Mouse (Mus musculus) CH12.LX (cell line): ENCODE measurements around the gene Olfr776. TPM values are rescaled to one million over a fixed set of nuclear protein-coding genes. Genes with fewer than 3 reads are reported as not detected.

Source experiments
- DNase-seq: peaks from one replicate; pipeline ENCODE4 v3.0.0-alpha.2; 2013; ENCODE audit errors: extremely low read depth
- H3K27ac ChIP-seq: 2 replicates; pipeline ENCODE4 v1.5.1; 2012; ENCODE audit warnings: low read depth, mild to moderate bottlenecking, control low read depth, moderate library complexity; ENCODE audit not compliant: insufficient read depth
- H3K27me3 ChIP-seq: replicated peaks from 2 replicates; pipeline ENCODE3; 2012; ENCODE audit warnings: inconsistent platforms
- H3K36me3 ChIP-seq, 2 experiments: replicated peaks in 1 of 2; 2 replicates each; pipeline versions ENCODE3 to v1.6.1; 2012; ENCODE audit warnings: inconsistent platforms in 1 of 2, low read length in 1 of 2, mild to moderate bottlenecking in 1 of 2, mixed read lengths in 1 of 2, moderate library complexity in 1 of 2; ENCODE audit not compliant: control insufficient read depth in 1 of 2, insufficient read depth in 1 of 2
- H3K4me1 ChIP-seq, 2 experiments: 2 replicates each; pipeline ENCODE4 v1.6.1; 2012; ENCODE audit warnings: inconsistent platforms in 1 of 2, moderate library complexity in 1 of 2; ENCODE audit not compliant: insufficient read depth in 2 of 2, control insufficient read depth in 1 of 2
- H3K4me2 ChIP-seq: 2 replicates; pipeline ENCODE4 v1.6.1; 2012; ENCODE audit warnings: low read depth, mild to moderate bottlenecking, control low read depth; ENCODE audit not compliant: poor library complexity, insufficient read depth, severe bottlenecking
- H3K4me3 ChIP-seq, 3 experiments: fragments of 150-350 bp in 1 of 3; sonication (generic) in 1 of 3; replicated peaks in 1 of 3; 2 replicates each; pipeline versions ENCODE3 to v1.5.1; 2011 to 2012; ENCODE audit warnings: low read depth in 2 of 3, low read length in 2 of 3, mild to moderate bottlenecking in 2 of 3, moderate library complexity in 2 of 3, control low read depth in 1 of 3, improper control_type of control experiment in 1 of 3, inconsistent platforms in 1 of 3, mixed read lengths in 1 of 3; ENCODE audit not compliant: poor library complexity in 1 of 3
- H3K79me2 ChIP-seq: replicated peaks from 2 replicates; pipeline ENCODE4 v1.6.1; 2012; ENCODE audit warnings: mild to moderate bottlenecking, moderate library complexity; ENCODE audit not compliant: control insufficient read depth, poor library complexity, insufficient read depth, severe bottlenecking; ENCODE audit errors: extremely low read depth
- H3K9ac ChIP-seq: 2 replicates; pipeline ENCODE4 v1.6.1; 2012; ENCODE audit warnings: low read depth, mild to moderate bottlenecking, control low read depth, moderate library complexity; ENCODE audit not compliant: insufficient read depth
- H3K9me3 ChIP-seq: replicated peaks from 2 replicates; pipeline ENCODE3; 2012; ENCODE audit warnings: low read length, inconsistent platforms, mixed read lengths
- BHLHE40 ChIP-seq: IDR thresholded peaks from 2 replicates; pipeline ENCODE4 v1.6.1; 2011; ENCODE audit warnings: mild to moderate bottlenecking, low read depth, low read length, improper control_type of control experiment
- CHD2 ChIP-seq: IDR thresholded peaks from 2 replicates; pipeline ENCODE4 v1.6.1; 2011; ENCODE audit warnings: low read length, improper control_type of control experiment
- E2F4 ChIP-seq: IDR thresholded peaks from 2 replicates; pipeline ENCODE4 v1.6.1; 2011; ENCODE audit warnings: low read depth, low read length, improper control_type of control experiment; ENCODE audit not compliant: insufficient replicate concordance
- EP300 ChIP-seq: IDR thresholded peaks from 2 replicates; pipeline ENCODE4 v1.6.1; 2011; ENCODE audit warnings: low read length, improper control_type of control experiment
- ETS1 ChIP-seq: conservative IDR thresholded peaks from 2 replicates; pipeline ENCODE4 v1.6.1; 2012; ENCODE audit warnings: low read depth, mild to moderate bottlenecking, inconsistent platforms, low read length, improper control_type of control experiment, moderate library complexity
- GABPA ChIP-seq: IDR thresholded peaks from 2 replicates; pipeline ENCODE4 v1.6.1; 2012; ENCODE audit warnings: low read depth, low read length, improper control_type of control experiment, inconsistent platforms; ENCODE audit not compliant: insufficient replicate concordance
- IRF4 ChIP-seq: IDR thresholded peaks from 2 replicates; pipeline ENCODE4 v1.6.1; 2014; ENCODE audit warnings: low read depth, mild to moderate bottlenecking, inconsistent platforms, low read length, improper control_type of control experiment
- JUN ChIP-seq: IDR thresholded peaks from 2 replicates; pipeline ENCODE4 v1.6.1; 2011; ENCODE audit warnings: low read depth, mild to moderate bottlenecking, low read length, improper control_type of control experiment, moderate library complexity; ENCODE audit not compliant: insufficient read depth
- KAT2A ChIP-seq: IDR thresholded peaks from 2 replicates; pipeline ENCODE4 v1.6.1; 2012; ENCODE audit warnings: low read length, improper control_type of control experiment, inconsistent platforms; ENCODE audit not compliant: insufficient replicate concordance
- MAX ChIP-seq: IDR thresholded peaks from 2 replicates; pipeline ENCODE4 v1.6.1; 2011; ENCODE audit warnings: low read length, improper control_type of control experiment
- MAZ ChIP-seq: IDR thresholded peaks from 2 replicates; pipeline ENCODE4 v1.6.1; 2012; ENCODE audit warnings: low read depth, mild to moderate bottlenecking, inconsistent platforms, low read length, improper control_type of control experiment, moderate library complexity
- MEF2A ChIP-seq: IDR thresholded peaks from 2 replicates; pipeline ENCODE4 v1.6.1; 2014; ENCODE audit warnings: low read depth, mild to moderate bottlenecking, inconsistent platforms, low read length, improper control_type of control experiment, borderline replicate concordance
- NRF1 ChIP-seq: IDR thresholded peaks from 2 replicates; pipeline ENCODE4 v1.6.1; 2014; ENCODE audit warnings: low read depth, mild to moderate bottlenecking, inconsistent platforms, low read length, improper control_type of control experiment, moderate library complexity
- PAX5 ChIP-seq: IDR thresholded peaks from 2 replicates; pipeline ENCODE4 v1.6.1; 2012; ENCODE audit warnings: low read length, inconsistent platforms, mixed read lengths
- POLR2AphosphoS2 ChIP-seq: IDR thresholded peaks from 2 replicates; pipeline ENCODE4 v1.6.1; 2011; ENCODE audit warnings: low read depth, low read length, improper control_type of control experiment
- RAD21 ChIP-seq: IDR thresholded peaks from 2 replicates; pipeline ENCODE4 v1.6.1; 2011; ENCODE audit warnings: low read depth, mild to moderate bottlenecking, low read length, improper control_type of control experiment, moderate library complexity
- RCOR1 ChIP-seq: conservative IDR thresholded peaks from 2 replicates; pipeline ENCODE4 v1.6.1; 2012; ENCODE audit warnings: low read depth, mild to moderate bottlenecking, inconsistent platforms, low read length, improper control_type of control experiment
- SIN3A ChIP-seq: IDR thresholded peaks from 2 replicates; pipeline ENCODE4 v1.6.1; 2012; ENCODE audit warnings: low read length, improper control_type of control experiment, inconsistent platforms
- SMC3 ChIP-seq: IDR thresholded peaks from 2 replicates; pipeline ENCODE4 v1.6.1; 2011; ENCODE audit warnings: low read depth, low read length, improper control_type of control experiment
- TBP ChIP-seq: conservative IDR thresholded peaks from 2 replicates; pipeline ENCODE4 v1.6.1; 2011; ENCODE audit warnings: low read depth, low read length, improper control_type of control experiment
- TCF12 ChIP-seq: IDR thresholded peaks from 2 replicates; pipeline ENCODE4 v1.6.1; 2014; ENCODE audit warnings: low read depth, mild to moderate bottlenecking, inconsistent platforms, low read length, improper control_type of control experiment
- USF1 ChIP-seq: IDR thresholded peaks from 2 replicates; pipeline ENCODE4 v1.6.1; 2014; ENCODE audit warnings: low read depth, mild to moderate bottlenecking, inconsistent platforms, low read length, improper control_type of control experiment
- USF2 ChIP-seq: conservative IDR thresholded peaks from 2 replicates; pipeline ENCODE4 v1.6.1; 2011; ENCODE audit warnings: low read depth, low read length, improper control_type of control experiment
- ZC3H11A ChIP-seq: IDR thresholded peaks from 2 replicates; pipeline ENCODE4 v1.6.1; 2012; ENCODE audit warnings: low read depth, mild to moderate bottlenecking, inconsistent platforms, low read length, improper control_type of control experiment
- ZKSCAN1 ChIP-seq: IDR thresholded peaks from 2 replicates; pipeline ENCODE4 v1.6.1; 2012; ENCODE audit warnings: low read depth, inconsistent platforms, low read length, improper control_type of control experiment, borderline replicate concordance
- ZNF384 ChIP-seq: IDR thresholded peaks from 2 replicates; pipeline ENCODE4 v1.6.1; 2012; ENCODE audit warnings: low read depth, low read length, improper control_type of control experiment, inconsistent platforms
- dilution Hi-C: fragments of 300-500 bp; cut with MboI; formaldehyde crosslinking; loops from 2 replicates; pipeline ENCODE4 v1.14.3; 2020; ENCODE audit warnings: low sequenced_read_pairs; ENCODE audit not compliant: extremely low pct_unique_long_range_greater_than_20kb, extremely low pct_ligation_motif_present
- in situ Hi-C: fragments of 300-500 bp; cut with MboI; formaldehyde crosslinking; loops from 3 replicates; pipeline ENCODE4 v1.14.3; 2019; ENCODE audit warnings: low sequenced_read_pairs, low pct_ligation_motif_present, low pct_unique_long_range_greater_than_20kb, mixed read lengths
- polyA plus RNA-seq: library from polyadenylated mRNA; unstranded; fragments of >175 nt; gene quantifications from 2 replicates; pipeline ENCODE4 v1.2.1, GENCODE M21; 2012; ENCODE audit warnings: low read depth; ENCODE audit not compliant: insufficient read length
- total RNA-seq, 2 experiments: library from RNA; depleted of rRNA; stranded (reverse); fragments of 300-350 nt in 1 of 2; fragments of >200 nt in 1 of 2; gene quantifications; 2 replicates each; pipeline ENCODE4 v1.2.3; 2012 to 2014

Olfr776 gene
- total and polyA plus RNA-seq, 3 experiments, result not detected

DNA sequence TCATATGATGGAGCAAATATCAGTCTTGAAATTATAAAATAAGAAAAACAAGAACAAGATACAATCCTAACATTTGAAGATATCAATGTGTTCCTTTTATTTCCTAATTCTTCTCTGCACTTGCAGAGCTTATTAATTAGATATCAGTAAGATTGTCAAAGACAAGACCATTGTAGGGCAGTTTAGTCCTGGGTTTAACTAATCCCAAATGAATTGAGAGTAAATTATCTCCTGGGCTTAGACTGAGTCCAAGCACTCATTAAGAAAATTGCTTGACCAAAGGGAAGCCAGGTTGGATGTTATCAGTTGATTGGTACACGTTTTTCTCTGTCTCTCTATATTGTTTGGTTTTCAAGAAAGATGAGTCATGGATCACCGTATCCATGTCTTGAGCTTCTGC lies 23.0 kb upstream of the Olfr776 start, which contains the start of gene Olfr774:
Gene Olfr774, plus strand, starts transcription at position 301 of the 400 bp plus-strand sequence.
- Histone ChIP-seq H3K9me3 (no peaks in the 10 kb centered on the region), H3K27me3 (no peaks in the 10 kb centered on the region), H3K79me2 (no peaks in the 10 kb centered on the region), H3K4me1 (no peaks in the 10 kb centered on the region), H3K36me3 (no peaks in the 10 kb centered on the region), H3K4me3 (no peak within 1 kb of the TSS), H3K4me2 (no peak within 1 kb of the TSS), H3K27ac (no peak within 1 kb of the TSS), H3K9ac (no peak within 1 kb of the TSS)
- in situ Hi-C loops (no loop called here), dilution Hi-C loops (no loop called here)
- DNase-seq, result no peak
- no peak for TF ChIP-seq EP300
- TF ChIP-seq JUN, result no peak
- no peak for TF ChIP-seq E2F4
- no peak for TF ChIP-seq ZC3H11A
- TF ChIP-seq BHLHE40, result no peak
- TF ChIP-seq TCF12, result no peak
- no peak for TF ChIP-seq NRF1
- TF ChIP-seq POLR2AphosphoS2, result no peak
- TF ChIP-seq IRF4, result no peak
- no peak for TF ChIP-seq SIN3A
- no peak for TF ChIP-seq ETS1
- no peak for TF ChIP-seq MAX
- no peak for TF ChIP-seq MAZ

DNA sequence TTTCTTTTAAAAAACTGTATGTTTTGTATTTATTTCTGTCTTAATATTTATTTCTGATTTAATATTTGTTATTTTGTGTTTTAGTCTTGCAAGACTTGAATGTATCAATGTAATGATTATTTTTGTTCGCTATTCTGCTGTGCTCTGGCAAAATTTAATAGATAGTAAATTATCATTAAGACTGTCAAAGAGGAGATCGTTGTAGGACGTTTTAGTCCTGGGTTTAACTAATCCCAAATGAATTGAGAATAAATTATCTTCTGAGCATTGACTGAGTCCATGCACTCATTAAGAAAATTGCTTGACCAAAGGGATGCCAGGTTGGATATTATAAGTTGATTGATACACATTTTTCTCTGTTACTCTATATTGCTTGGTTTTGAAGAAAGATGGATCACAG lies 10.8 kb upstream of the Olfr776 start, which contains the start of gene Olfr775:
Gene Olfr775, plus strand, starts transcription at position 301 of the 400 bp plus-strand sequence.
- in situ Hi-C loops, result no loop called here
- H3K4me1 ChIP-seq, result no peaks in the 10 kb centered on the region
- H3K9ac ChIP-seq, result no peak within 1 kb of the TSS
- no peak within 1 kb of the TSS for H3K4me2 ChIP-seq
- H3K27me3 ChIP-seq, result no peaks in the 10 kb centered on the region
- H3K36me3 ChIP-seq, result no peaks in the 10 kb centered on the region
- no peaks in the 10 kb centered on the region for H3K9me3 ChIP-seq
- no peaks in the 10 kb centered on the region for H3K79me2 ChIP-seq
- no peak for TF ChIP-seq MEF2A
- no peak for TF ChIP-seq CHD2
- no peak for TF ChIP-seq PAX5
- TF ChIP-seq SMC3, result no peak
- no peak for TF ChIP-seq RAD21
- TF ChIP-seq EP300, result no peak
- no peak for TF ChIP-seq ZNF384
- no peak for TF ChIP-seq ETS1
- TF ChIP-seq ZC3H11A, result no peak
- no peak for TF ChIP-seq ZKSCAN1
- no peak for TF ChIP-seq USF1
- TF ChIP-seq RCOR1, result no peak
- TF ChIP-seq MAZ, result no peak
- TF ChIP-seq TBP, result no peak
- no peak for TF ChIP-seq POLR2AphosphoS2
- TF ChIP-seq USF2, result no peak
- no peak for TF ChIP-seq KAT2A
- no peak for TF ChIP-seq GABPA
- TF ChIP-seq BHLHE40, result no peak
- TF ChIP-seq MAX, result no peak
- dilution Hi-C loops, result no loop called here
- no peak within 1 kb of the TSS for H3K4me3 ChIP-seq
- H3K27ac ChIP-seq, result no peak within 1 kb of the TSS
- no peak for DNase-seq
